Mouse (Mus musculus) CH12.LX (cell line): ENCODE data around the gene Cmklr1. TPM values are rescaled to one million over a fixed set of nuclear protein-coding genes. Genes with fewer than 3 reads are reported as not detected.

ENCODE experiments used
- DNase-seq: peaks from one replicate; pipeline ENCODE4 v3.0.0-alpha.2; 2013; ENCODE audit errors: extremely low read depth
- H3K27ac ChIP-seq: 2 replicates; pipeline ENCODE4 v1.5.1; 2012; ENCODE audit warnings: low read depth, mild to moderate bottlenecking, control low read depth, moderate library complexity; ENCODE audit not compliant: insufficient read depth
- H3K27me3 ChIP-seq: replicated peaks from 2 replicates; pipeline ENCODE3; 2012; ENCODE audit warnings: inconsistent platforms
- H3K36me3 ChIP-seq, 2 experiments: replicated peaks in 1 of 2; 2 replicates each; pipeline versions ENCODE3 to v1.6.1; 2012; ENCODE audit warnings: inconsistent platforms in 1 of 2, low read length in 1 of 2, mild to moderate bottlenecking in 1 of 2, mixed read lengths in 1 of 2, moderate library complexity in 1 of 2; ENCODE audit not compliant: control insufficient read depth in 1 of 2, insufficient read depth in 1 of 2
- H3K4me1 ChIP-seq, 2 experiments: 2 replicates each; pipeline ENCODE4 v1.6.1; 2012; ENCODE audit warnings: inconsistent platforms in 1 of 2, moderate library complexity in 1 of 2; ENCODE audit not compliant: insufficient read depth in 2 of 2, control insufficient read depth in 1 of 2
- H3K4me2 ChIP-seq: 2 replicates; pipeline ENCODE4 v1.6.1; 2012; ENCODE audit warnings: low read depth, mild to moderate bottlenecking, control low read depth; ENCODE audit not compliant: poor library complexity, insufficient read depth, severe bottlenecking
- H3K4me3 ChIP-seq, 3 experiments: fragments of 150-350 bp in 1 of 3; sonication (generic) in 1 of 3; replicated peaks in 1 of 3; 2 replicates each; pipeline versions ENCODE3 to v1.5.1; 2011 to 2012; ENCODE audit warnings: low read depth in 2 of 3, low read length in 2 of 3, mild to moderate bottlenecking in 2 of 3, moderate library complexity in 2 of 3, control low read depth in 1 of 3, improper control_type of control experiment in 1 of 3, inconsistent platforms in 1 of 3, mixed read lengths in 1 of 3; ENCODE audit not compliant: poor library complexity in 1 of 3
- H3K79me2 ChIP-seq: replicated peaks from 2 replicates; pipeline ENCODE4 v1.6.1; 2012; ENCODE audit warnings: mild to moderate bottlenecking, moderate library complexity; ENCODE audit not compliant: control insufficient read depth, poor library complexity, insufficient read depth, severe bottlenecking; ENCODE audit errors: extremely low read depth
- H3K9ac ChIP-seq: 2 replicates; pipeline ENCODE4 v1.6.1; 2012; ENCODE audit warnings: low read depth, mild to moderate bottlenecking, control low read depth, moderate library complexity; ENCODE audit not compliant: insufficient read depth
- H3K9me3 ChIP-seq: replicated peaks from 2 replicates; pipeline ENCODE3; 2012; ENCODE audit warnings: low read length, inconsistent platforms, mixed read lengths
- CHD2 ChIP-seq: IDR thresholded peaks from 2 replicates; pipeline ENCODE4 v1.6.1; 2011; ENCODE audit warnings: low read length, improper control_type of control experiment
- CTCF ChIP-seq, 2 experiments: IDR thresholded peaks in 1 of 2; conservative IDR thresholded peaks in 1 of 2; 2 replicates each; pipeline ENCODE4 v1.5.1; 2011 to 2012; ENCODE audit warnings: low read depth in 2 of 2, low read length in 2 of 2, improper control_type of control experiment in 1 of 2, inconsistent platforms in 1 of 2, mild to moderate bottlenecking in 1 of 2, moderate library complexity in 1 of 2
- ELF1 ChIP-seq: IDR thresholded peaks from 2 replicates; pipeline ENCODE4 v1.6.1; 2014; ENCODE audit warnings: low read depth, mild to moderate bottlenecking, inconsistent platforms, low read length, improper control_type of control experiment
- EP300 ChIP-seq: IDR thresholded peaks from 2 replicates; pipeline ENCODE4 v1.6.1; 2011; ENCODE audit warnings: low read length, improper control_type of control experiment
- IRF4 ChIP-seq: IDR thresholded peaks from 2 replicates; pipeline ENCODE4 v1.6.1; 2014; ENCODE audit warnings: low read depth, mild to moderate bottlenecking, inconsistent platforms, low read length, improper control_type of control experiment
- KAT2A ChIP-seq: IDR thresholded peaks from 2 replicates; pipeline ENCODE4 v1.6.1; 2012; ENCODE audit warnings: low read length, improper control_type of control experiment, inconsistent platforms; ENCODE audit not compliant: insufficient replicate concordance
- MEF2A ChIP-seq: IDR thresholded peaks from 2 replicates; pipeline ENCODE4 v1.6.1; 2014; ENCODE audit warnings: low read depth, mild to moderate bottlenecking, inconsistent platforms, low read length, improper control_type of control experiment, borderline replicate concordance
- MXI1 ChIP-seq: IDR thresholded peaks from 2 replicates; pipeline ENCODE4 v1.6.1; 2011; ENCODE audit warnings: mild to moderate bottlenecking, low read depth, low read length, improper control_type of control experiment
- NRF1 ChIP-seq: IDR thresholded peaks from 2 replicates; pipeline ENCODE4 v1.6.1; 2014; ENCODE audit warnings: low read depth, mild to moderate bottlenecking, inconsistent platforms, low read length, improper control_type of control experiment, moderate library complexity
- RAD21 ChIP-seq: IDR thresholded peaks from 2 replicates; pipeline ENCODE4 v1.6.1; 2011; ENCODE audit warnings: low read depth, mild to moderate bottlenecking, low read length, improper control_type of control experiment, moderate library complexity
- SIN3A ChIP-seq: IDR thresholded peaks from 2 replicates; pipeline ENCODE4 v1.6.1; 2012; ENCODE audit warnings: low read length, improper control_type of control experiment, inconsistent platforms
- TCF12 ChIP-seq: IDR thresholded peaks from 2 replicates; pipeline ENCODE4 v1.6.1; 2014; ENCODE audit warnings: low read depth, mild to moderate bottlenecking, inconsistent platforms, low read length, improper control_type of control experiment
- USF2 ChIP-seq: conservative IDR thresholded peaks from 2 replicates; pipeline ENCODE4 v1.6.1; 2011; ENCODE audit warnings: low read depth, low read length, improper control_type of control experiment
- ZMIZ1 ChIP-seq: IDR thresholded peaks from 2 replicates; pipeline ENCODE4 v1.6.1; 2012; ENCODE audit warnings: low read depth, mild to moderate bottlenecking, inconsistent platforms, low read length, improper control_type of control experiment
- dilution Hi-C: fragments of 300-500 bp; cut with MboI; formaldehyde crosslinking; loops from 2 replicates; pipeline ENCODE4 v1.14.3; 2020; ENCODE audit warnings: low sequenced_read_pairs; ENCODE audit not compliant: extremely low pct_unique_long_range_greater_than_20kb, extremely low pct_ligation_motif_present
- in situ Hi-C: fragments of 300-500 bp; cut with MboI; formaldehyde crosslinking; loops from 3 replicates; pipeline ENCODE4 v1.14.3; 2019; ENCODE audit warnings: low sequenced_read_pairs, low pct_ligation_motif_present, low pct_unique_long_range_greater_than_20kb, mixed read lengths
- polyA plus RNA-seq: library from polyadenylated mRNA; unstranded; fragments of >175 nt; gene quantifications from 2 replicates; pipeline ENCODE4 v1.2.1, GENCODE M21; 2012; ENCODE audit warnings: low read depth; ENCODE audit not compliant: insufficient read length
- total RNA-seq, 2 experiments: library from RNA; depleted of rRNA; stranded (reverse); fragments of 300-350 nt in 1 of 2; fragments of >200 nt in 1 of 2; gene quantifications; 2 replicates each; pipeline ENCODE4 v1.2.3; 2012 to 2014

Cmklr1 gene
- total and polyA plus RNA-seq, 3 experiments = not detected

- Histone ChIP-seq H3K9ac (no peak overlapping the region), H3K79me2 (no peaks in the 10 kb centered on the region), H3K9me3 (peaks cover 11% of the 10 kb centered on the region), H3K4me3 (no peak overlapping the region), H3K27ac (no peak overlapping the region), H3K4me2 (no peak overlapping the region), H3K36me3 (no peaks in the 10 kb centered on the region), H3K27me3 (peaks cover 2% of the 10 kb centered on the region), H3K4me1 (peaks cover 5 to 25% of the 10 kb centered on the region in 2 experiments)
- in situ Hi-C loops (no loop called here), dilution Hi-C loops (no loop called here)
- no peak for TF ChIP-seq CHD2
- TF ChIP-seq SIN3A = no peak
- TF ChIP-seq TCF12 = no peak
- no peak for TF ChIP-seq CTCF (conservative IDR thresholded peaks at IDR 0.05 in 1 of 2, IDR thresholded peaks at IDR 0.05 in 1 of 2; ENCODE audit: low read depth in 2 of 2, low read length in 2 of 2)
- no peak for TF ChIP-seq NRF1
- TF ChIP-seq USF2 = no peak
- TF ChIP-seq EP300 = no peak
- TF ChIP-seq ZMIZ1 = no peak
- no peak for TF ChIP-seq MXI1
- DNase-seq = no peak
Measured at GRCm38 (mm10) chr5:113596252-113596651, 54.0 kb downstream of the Cmklr1 start.

GRCm38 (mm10) chr5:113593911-113594705, 56.1 kb downstream of the Cmklr1 start:
- H3K4me1 ChIP-seq = peaks cover 11 to 45% of the 10 kb centered on the region in 2 experiments
- no peak overlapping the region for H3K4me3 ChIP-seq
- in situ Hi-C loops (no loop called here), dilution Hi-C loops (no loop called here)
- no peak overlapping the region for H3K9ac ChIP-seq
- H3K4me2 ChIP-seq = no peak overlapping the region
- no peak for DNase-seq
- no peak overlapping the region for H3K27ac ChIP-seq
- peaks cover 2% of the 10 kb centered on the region for H3K9me3 ChIP-seq
- TF ChIP-seq MEF2A (no peak), RAD21 (no peak), KAT2A (no peak), IRF4 (no peak), ELF1 (no peak)
- H3K36me3 ChIP-seq = no peaks in the 10 kb centered on the region
- no peaks in the 10 kb centered on the region for H3K79me2 ChIP-seq
- no peaks in the 10 kb centered on the region for H3K27me3 ChIP-seq
